In the genomic region with DNA sequence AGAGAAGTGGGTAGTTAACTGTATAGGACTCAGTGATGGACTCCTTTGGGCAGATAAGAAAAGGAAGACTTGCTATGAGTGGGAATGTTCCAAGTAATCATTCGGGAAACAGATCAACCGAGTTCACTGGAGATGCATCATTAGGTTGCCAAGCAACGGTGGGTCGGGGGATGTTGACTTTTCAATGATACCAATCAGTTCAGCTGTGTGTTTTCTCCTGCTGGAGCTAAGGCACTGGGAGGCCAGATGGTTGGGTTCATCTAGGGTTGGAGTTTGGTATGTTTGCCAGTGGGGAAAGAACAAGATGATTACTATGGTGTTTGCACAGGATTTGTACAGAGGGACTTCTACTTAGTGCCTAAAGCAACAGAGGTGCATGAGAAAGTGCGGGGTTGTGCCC, we compare ENCODE assay signal across 23 mouse cellular contexts. TPM values are rescaled to one million over a fixed set of nuclear protein-coding genes. Genes with fewer than 3 reads are reported as not detected.
DNase-seq lines count a peak whose midpoint lies in the region; ATAC-seq lines count a peak whose summit lies in the region.
"Had no signal": no experiment of that assay in that cellular context is flagged by ENCODE, and none has a peak within 500 bp of the region (broad histone marks: within the 10 kb centered on the region; RNA-seq: fewer than 3 reads in every experiment).

No protein-coding gene starts in this region.

- H3K27ac ChIP-seq in limb, embryonic 11.5 days (replicated peaks; ENCODE audit: low read depth, low read length) = no peak overlapping the region
- no peak overlapping the region for H3K27ac ChIP-seq in limb, embryonic 10.5 days
- no peak overlapping the region for H3K27ac ChIP-seq in embryonic facial prominence, embryonic 10.5 days (replicated peaks)
- H3K27ac ChIP-seq in liver, embryonic 11.5 days (ENCODE audit: low read depth, low read length) = no peak overlapping the region
- H3K27ac ChIP-seq: embryonic facial prominence, embryonic 12.5 days; heart, embryonic 15.5 days; limb, embryonic 12.5 days; liver, embryonic 12.5 days; midbrain, embryonic 13.5 days had no signal

- no peaks in the 10 kb centered on the region for H3K36me3 ChIP-seq in limb, embryonic 11.5 days (ENCODE audit: control insufficient read depth, insufficient read depth, low read length)
- no peaks in the 10 kb centered on the region for H3K36me3 ChIP-seq in limb, embryonic 10.5 days
- no peaks in the 10 kb centered on the region for H3K36me3 ChIP-seq in embryonic facial prominence, embryonic 10.5 days (replicated peaks)
- no peaks in the 10 kb centered on the region for H3K36me3 ChIP-seq in liver, embryonic 11.5 days (ENCODE audit: control insufficient read depth, insufficient read depth, low read length)
- H3K36me3 ChIP-seq: embryonic facial prominence, embryonic 12.5 days; heart, embryonic 15.5 days; limb, embryonic 12.5 days; liver, embryonic 12.5 days; midbrain, embryonic 13.5 days had no signal

- 73% methylated on average over 5 of the region's 5 CpGs for WGBS in limb, embryonic 11.5 days
- 77% methylated on average over 5 of the region's 5 CpGs for WGBS in limb, embryonic 10.5 days
- WGBS in embryonic facial prominence, embryonic 10.5 days = 76% methylated on average over 5 of the region's 5 CpGs
- WGBS in liver, embryonic 11.5 days = 63% methylated on average over 5 of the region's 5 CpGs

- H3K27me3 ChIP-seq in limb, embryonic 11.5 days (ENCODE audit: control insufficient read depth, insufficient read depth, low read length) = no peaks in the 10 kb centered on the region
- H3K27me3 ChIP-seq in limb, embryonic 10.5 days (ENCODE audit: low read depth, poor library complexity, severe bottlenecking) = no peaks in the 10 kb centered on the region
- no peaks in the 10 kb centered on the region for H3K27me3 ChIP-seq in embryonic facial prominence, embryonic 10.5 days (replicated peaks; ENCODE audit: low read depth, poor library complexity, severe bottlenecking)
- no peaks in the 10 kb centered on the region for H3K27me3 ChIP-seq in liver, embryonic 11.5 days (replicated peaks; ENCODE audit: control insufficient read depth, insufficient read depth, low read length)
- H3K27me3 ChIP-seq: embryonic facial prominence, embryonic 12.5 days; heart, embryonic 15.5 days; limb, embryonic 12.5 days; liver, embryonic 12.5 days; midbrain, embryonic 13.5 days had no signal

- DNase-seq in embryo, embryonic 10 days (ENCODE audit: low spot score) = peak; percentile 37
- DNase-seq in embryo, embryonic 9.5 days (ENCODE audit: extremely low spot score) = no peak
- DNase-seq in limb, embryonic 11.5 days (ENCODE audit: low spot score) = peak; percentile 11
- no peak for DNase-seq in limb, embryonic 10.5 days (ENCODE audit: low spot score)
- peak; percentile 23 for DNase-seq in embryonic facial prominence, embryonic 10.5 days (ENCODE audit: low spot score)
- peak; percentile 51 to 80 for DNase-seq in layer of hippocampus, postnatal 14 days (ENCODE audit: low spot score in 2 of 2)
- DNase-seq in liver, embryonic 11.5 days (ENCODE audit: low spot score) = no peak
- DNase-seq: adrenal gland, postnatal 10 days; cerebellum, adult 8-10 months; cerebellum, postnatal 36 days; kidney, adult 11 months; kidney, postnatal 4 days; lung, adult 18-20 months; lung, postnatal 14 days; right cerebral cortex, adult 18-20 months; right cerebral cortex, postnatal 4 days had no signal

- no peak overlapping the region for H3K9ac ChIP-seq in limb, embryonic 11.5 days (ENCODE audit: low read length)
- no peak overlapping the region for H3K9ac ChIP-seq in liver, embryonic 11.5 days (ENCODE audit: low read depth, low read length)
- H3K9ac ChIP-seq: embryonic facial prominence, embryonic 12.5 days; heart, embryonic 15.5 days; limb, embryonic 12.5 days; liver, embryonic 12.5 days; midbrain, embryonic 13.5 days had no signal

- H3K4me1 ChIP-seq in limb, embryonic 11.5 days (ENCODE audit: control insufficient read depth, insufficient read depth, low read length) = no peaks in the 10 kb centered on the region
- H3K4me1 ChIP-seq in limb, embryonic 10.5 days = no peaks in the 10 kb centered on the region
- peaks cover 5% of the 10 kb centered on the region; the same call in 1 of the 2 replicates for H3K4me1 ChIP-seq in embryonic facial prominence, embryonic 10.5 days
- H3K4me1 ChIP-seq in liver, embryonic 11.5 days (replicated peaks; ENCODE audit: control insufficient read depth, insufficient read depth, low read length) = no peaks in the 10 kb centered on the region
- H3K4me1 ChIP-seq: embryonic facial prominence, embryonic 12.5 days; heart, embryonic 15.5 days; limb, embryonic 12.5 days; liver, embryonic 12.5 days; midbrain, embryonic 13.5 days had no signal

- H3K4me3 ChIP-seq in limb, embryonic 11.5 days (ENCODE audit: low read depth, low read length) = no peak overlapping the region
- H3K4me3 ChIP-seq in limb, embryonic 10.5 days = no peak overlapping the region
- no peak overlapping the region for H3K4me3 ChIP-seq in embryonic facial prominence, embryonic 10.5 days
- H3K4me3 ChIP-seq in liver, embryonic 11.5 days (ENCODE audit: low read depth, low read length) = no peak overlapping the region
- H3K4me3 ChIP-seq: embryonic facial prominence, embryonic 12.5 days; heart, embryonic 15.5 days; limb, embryonic 12.5 days; liver, embryonic 12.5 days; midbrain, embryonic 13.5 days had no signal

- H3K9me3 ChIP-seq in limb, embryonic 11.5 days (ENCODE audit: control insufficient read depth, low read length) = no peaks in the 10 kb centered on the region
- H3K9me3 ChIP-seq in limb, embryonic 10.5 days (replicated peaks) = no peaks in the 10 kb centered on the region
- no peaks in the 10 kb centered on the region for H3K9me3 ChIP-seq in embryonic facial prominence, embryonic 10.5 days
- no peaks in the 10 kb centered on the region; the same call in 1 of the 2 replicates for H3K9me3 ChIP-seq in liver, embryonic 11.5 days (ENCODE audit: control insufficient read depth, low read length)
- H3K9me3 ChIP-seq: embryonic facial prominence, embryonic 12.5 days; heart, embryonic 15.5 days; liver, embryonic 12.5 days; midbrain, embryonic 13.5 days had no signal

- no peak for ATAC-seq in limb, embryonic 11.5 days (ENCODE audit: insufficient number of reproducible peaks, low FRiP score, low TSS enrichment, low read depth)
- no peak for ATAC-seq in liver, embryonic 11.5 days (replicated peaks; ENCODE audit: low FRiP score)
- ATAC-seq: activated CD4-positive, CD25-positive, alpha-beta regulatory T cell, adult 4 months; hindbrain, embryonic 16.5 days; liver, embryonic 12.5 days; midbrain, embryonic 13.5 days had no signal

- no peak overlapping the region for H3K4me2 ChIP-seq in limb, embryonic 11.5 days (ENCODE audit: low read depth, severe bottlenecking)
- no peak overlapping the region for H3K4me2 ChIP-seq in liver, embryonic 11.5 days
- H3K4me2 ChIP-seq: embryonic facial prominence, embryonic 12.5 days; heart, embryonic 15.5 days; limb, embryonic 12.5 days; liver, embryonic 12.5 days; midbrain, embryonic 13.5 days had no signal

RNA-seq across cellular contexts. Expression of a gene that starts 21.1 kb away (rescaled TPM):
- 114 and 117 TPM in 2 replicates for polyA plus RNA-seq in limb, embryonic 11.5 days (2014; fragmentation: Nextera tagmentation; extraction: Ambion mirVana)
- 53.9 and 72.0 TPM in 2 replicates for polyA plus RNA-seq in limb, embryonic 10.5 days (2016; fragmentation: Nextera tagmentation; extraction: Ambion mirVana)
- 69.6 and 73.2 TPM in 2 replicates for polyA plus RNA-seq in embryonic facial prominence, embryonic 10.5 days (2016; fragmentation: Nextera tagmentation; extraction: Ambion mirVana)
- 10 to 100 TPM; 47.8 to 50.1 TPM for total RNA-seq in layer of hippocampus, postnatal 14 days (2021)
- 16.8 and 17.1 TPM in 2 replicates for polyA plus RNA-seq in liver, embryonic 11.5 days (2014; fragmentation: Nextera tagmentation; extraction: Ambion mirVana)

Comparison
In these comparisons a context has a peak if more than half of its experiments do, and no peak if none do; other contexts are left out.
1. DNase-seq: peak in embryo, embryonic 10 days (single experiment), limb, embryonic 11.5 days (single experiment), embryonic facial prominence, embryonic 10.5 days (single experiment) and layer of hippocampus, postnatal 14 days (2 of 2); none in embryo, embryonic 9.5 days (single experiment), limb, embryonic 10.5 days (single experiment) and liver, embryonic 11.5 days (single experiment).